Mouse (Mus musculus): Measurements from ENCODE around the gene Abcb8. TPM values are rescaled to one million over a fixed set of nuclear protein-coding genes. Genes with fewer than 3 reads are reported as not detected.

The Abcb8 gene
- polyA plus RNA-seq, 2 experiments: 16.9 to 18.0 TPM

DNA sequence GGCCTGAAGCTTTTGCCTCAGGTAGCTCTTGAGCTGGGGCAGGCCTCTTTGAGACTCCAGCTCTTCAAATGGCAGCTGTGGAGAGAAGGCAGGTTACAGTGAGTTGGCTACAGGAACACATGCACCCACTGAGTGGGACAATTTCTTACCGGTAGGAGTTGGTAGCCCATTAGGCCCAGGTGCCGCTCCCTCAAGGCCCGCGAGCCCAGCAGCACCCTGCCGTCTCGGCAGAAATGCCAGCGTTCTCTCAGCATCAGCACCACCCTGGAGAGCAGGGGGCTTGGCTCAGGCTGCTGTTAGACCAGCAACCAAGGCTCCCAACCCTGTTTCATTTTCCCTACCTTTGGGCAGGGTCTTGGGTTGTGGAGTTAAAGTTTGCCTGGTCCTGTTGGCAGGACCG is 47.7 kb downstream of the Abcb8 start:
- ATAC-seq (ENCODE audit: insufficient read depth) (no peak), DNase-seq (ENCODE audit: low read depth in 3 of 3, low spot score in 3 of 3) (no peak)
- Histone ChIP-seq H3K9ac (replicated peaks) (no peak overlapping the region), H3K27ac (no peak overlapping the region), H3K4me2 (ENCODE audit: low read depth) (no peak overlapping the region), H3K9me3 (ENCODE audit: control insufficient read depth, low read length) (no peaks in the 10 kb centered on the region), H3K27me3 (ENCODE audit: control insufficient read depth, insufficient read depth, low read length) (no peaks in the 10 kb centered on the region), H3K36me3 (replicated peaks; ENCODE audit: control insufficient read depth, insufficient read depth, low read depth) (peaks cover 12% of the 10 kb centered on the region), H3K4me3 (ENCODE audit: insufficient read depth in 1 of 2, low read depth in 2 of 2, low read length in 2 of 2) (no peak overlapping the region), H3K4me1 (replicated peaks; ENCODE audit: control insufficient read depth in 2 of 2, insufficient read depth in 2 of 2, low read length in 1 of 2) (peaks cover 6 to 8% of the 10 kb centered on the region in 2 experiments; a peak in 3 of 4 replicates)
- WGBS (ENCODE audit: insufficient replicate concordance): 83% methylated on average over 8 of the region's 8 CpGs
- TF ChIP-seq EP300 (IDR thresholded peaks at IDR 0.05; ENCODE audit: low read depth): no peak

GRCm38 (mm10) chr5:24442029-24442428 is 48.6 kb downstream of the Abcb8 start:
- ATAC-seq (ENCODE audit: insufficient read depth) (no peak), DNase-seq (ENCODE audit: low read depth in 3 of 3, low spot score in 3 of 3) (no peak)
- peaks cover 8% of the 10 kb centered on the region in 2 experiments for H3K4me1 ChIP-seq (replicated peaks; ENCODE audit: control insufficient read depth in 2 of 2, insufficient read depth in 2 of 2, low read length in 1 of 2)
- TF ChIP-seq EP300 (IDR thresholded peaks at IDR 0.05; ENCODE audit: low read depth) (no peak), CTCF (IDR thresholded peaks at IDR 0.05; ENCODE audit: low read depth) (no peak)
- no peaks in the 10 kb centered on the region for H3K9me3 ChIP-seq (ENCODE audit: control insufficient read depth, low read length)
- no peak overlapping the region for H3K9ac ChIP-seq (replicated peaks)
- no peak overlapping the region for H3K27ac ChIP-seq
- H3K36me3 ChIP-seq (replicated peaks; ENCODE audit: control insufficient read depth, insufficient read depth, low read depth): peaks cover 12% of the 10 kb centered on the region
- WGBS (ENCODE audit: insufficient replicate concordance): 74% methylated on average over 9 of the region's 9 CpGs
- no peaks in the 10 kb centered on the region for H3K27me3 ChIP-seq (ENCODE audit: control insufficient read depth, insufficient read depth, low read length)
- H3K4me2 ChIP-seq (ENCODE audit: low read depth): no peak overlapping the region
- H3K4me3 ChIP-seq (ENCODE audit: insufficient read depth in 1 of 2, low read depth in 2 of 2, low read length in 2 of 2): no peak overlapping the region

DNA sequence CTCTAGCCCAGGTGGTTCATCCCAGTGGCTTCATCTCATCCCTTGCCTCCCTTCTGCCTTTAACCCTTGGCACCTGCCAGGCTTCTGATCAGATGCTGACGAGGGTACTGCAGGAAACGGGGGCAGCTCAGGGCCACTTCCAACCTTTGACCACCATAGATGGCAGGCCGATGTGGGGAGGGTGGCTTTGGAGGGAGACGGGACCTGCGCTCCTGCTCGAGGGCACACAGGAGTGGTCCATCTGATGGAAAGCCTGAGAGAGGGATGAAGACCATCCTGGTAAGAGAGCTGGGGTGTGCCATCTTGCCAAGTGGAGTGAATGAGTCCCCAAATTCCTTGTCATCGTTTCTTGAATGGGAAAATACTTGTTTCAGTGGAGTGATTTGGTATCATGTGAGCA is 49.7 kb downstream of the Abcb8 start:
- peaks cover 14 to 15% of the 10 kb centered on the region in 2 experiments for H3K4me1 ChIP-seq (replicated peaks; ENCODE audit: control insufficient read depth in 2 of 2, insufficient read depth in 2 of 2, low read length in 1 of 2)
- H3K27ac ChIP-seq: no peak overlapping the region
- 80% methylated on average over 7 of the region's 7 CpGs for WGBS (ENCODE audit: insufficient replicate concordance)
- H3K4me2 ChIP-seq (ENCODE audit: low read depth): no peak overlapping the region
- no peak overlapping the region for H3K9ac ChIP-seq (replicated peaks)
- peaks cover 10% of the 10 kb centered on the region for H3K36me3 ChIP-seq (replicated peaks; ENCODE audit: control insufficient read depth, insufficient read depth, low read depth)
- DNase-seq (ENCODE audit: low read depth in 3 of 3, low spot score in 3 of 3): no peak
- no peak overlapping the region for H3K4me3 ChIP-seq (ENCODE audit: insufficient read depth in 1 of 2, low read depth in 2 of 2, low read length in 2 of 2)
- H3K9me3 ChIP-seq (ENCODE audit: control insufficient read depth, low read length): no peaks in the 10 kb centered on the region
- no peak for TF ChIP-seq EP300 (IDR thresholded peaks at IDR 0.05; ENCODE audit: low read depth)
- no peak for TF ChIP-seq CTCF (IDR thresholded peaks at IDR 0.05; ENCODE audit: low read depth)
- H3K27me3 ChIP-seq (ENCODE audit: control insufficient read depth, insufficient read depth, low read length): no peaks in the 10 kb centered on the region
- ATAC-seq (ENCODE audit: insufficient read depth): no peak

- H3K4me1 ChIP-seq (replicated peaks; ENCODE audit: control insufficient read depth in 2 of 2, insufficient read depth in 2 of 2, low read length in 1 of 2): peaks cover 14 to 15% of the 10 kb centered on the region in 2 experiments
- peak overlapping the region; percentile 96 for H3K9ac ChIP-seq (replicated peaks)
- no peak for DNase-seq (ENCODE audit: low read depth in 3 of 3, low spot score in 3 of 3)
- peaks cover 10% of the 10 kb centered on the region for H3K36me3 ChIP-seq (replicated peaks; ENCODE audit: control insufficient read depth, insufficient read depth, low read depth)
- H3K4me3 ChIP-seq (ENCODE audit: insufficient read depth in 1 of 2, low read depth in 2 of 2, low read length in 2 of 2): peak overlapping the region; percentile 79 to 91; a peak in 3 of 4 replicates
- ATAC-seq (ENCODE audit: insufficient read depth): no peak
- H3K27me3 ChIP-seq (ENCODE audit: control insufficient read depth, insufficient read depth, low read length): no peaks in the 10 kb centered on the region
- H3K9me3 ChIP-seq (ENCODE audit: control insufficient read depth, low read length): no peaks in the 10 kb centered on the region
- no peak overlapping the region for H3K27ac ChIP-seq
- peak overlapping the region; percentile 98 for H3K4me2 ChIP-seq (ENCODE audit: low read depth)
- TF ChIP-seq EP300 (IDR thresholded peaks at IDR 0.05; ENCODE audit: low read depth) (no peak), CTCF (IDR thresholded peaks at IDR 0.05; ENCODE audit: low read depth) (no peak)
- WGBS (ENCODE audit: insufficient replicate concordance): 79% methylated on average over 12 of the region's 12 CpGs
These were observed 50.5 kb downstream of the Abcb8 start for GRCm38 (mm10) chr5:24443927-24444326.

- Histone ChIP-seq H3K9me3 (ENCODE audit: control insufficient read depth, low read length) (no peaks in the 10 kb centered on the region), H3K27ac (peak within 1 kb of the TSS; percentile 69), H3K4me2 (ENCODE audit: low read depth) (peak within 1 kb of the TSS; percentile 98), H3K9ac (replicated peaks) (peak within 1 kb of the TSS; percentile 96), H3K27me3 (ENCODE audit: control insufficient read depth, insufficient read depth, low read length) (no peaks in the 10 kb centered on the region), H3K36me3 (replicated peaks; ENCODE audit: control insufficient read depth, insufficient read depth, low read depth) (peaks cover 10% of the 10 kb centered on the region), H3K4me1 (replicated peaks; ENCODE audit: control insufficient read depth in 2 of 2, insufficient read depth in 2 of 2, low read length in 1 of 2) (peaks cover 14 to 15% of the 10 kb centered on the region in 2 experiments), H3K4me3 (ENCODE audit: insufficient read depth in 1 of 2, low read depth in 2 of 2, low read length in 2 of 2) (peak within 1 kb of the TSS; percentile 79 to 91)
- DNase-seq (ENCODE audit: low read depth in 3 of 3, low spot score in 3 of 3) (peak; percentile 85 to 89 (median 89)), ATAC-seq (ENCODE audit: insufficient read depth) (peak; percentile 82)
- no peak for TF ChIP-seq EP300 (IDR thresholded peaks at IDR 0.05; ENCODE audit: low read depth)
- TF ChIP-seq CTCF (IDR thresholded peaks at IDR 0.05; ENCODE audit: low read depth): no peak
- WGBS (ENCODE audit: insufficient replicate concordance): under 1% methylated on average over 59 of the region's 60 CpGs
These were observed 51.4 kb downstream of the Abcb8 start, which contains the start of gene Fastk for GRCm38 (mm10) chr5:24444746-24445427. Gene Fastk (minus strand): TSS chr5:24445287.

All from liver, embryonic 14.5 days (tissue).